Mouse (Mus musculus): ENCODE measurements around the gene Ccdc152. TPM values are rescaled to one million over a fixed set of nuclear protein-coding genes. Genes with fewer than 3 reads are reported as not detected.

Ccdc152 gene
- polyA plus RNA-seq (2015; fragmentation: Nextera tagmentation; extraction: Ambion mirVana) = 0.34 TPM in 1 of 2 replicates, not detected in the other

GRCm38 (mm10) chr15:3303426-3303825, at the start of gene Ccdc152:
Gene Ccdc152 (minus strand): TSS chr15:3303526.
- Histone ChIP-seq H3K27me3 (no peaks in the 10 kb centered on the region), H3K27ac (no peak within 1 kb of the TSS), H3K9me3 (no peaks in the 10 kb centered on the region), H3K4me2 (no peak within 1 kb of the TSS), H3K36me3 (no peaks in the 10 kb centered on the region), H3K9ac (no peak within 1 kb of the TSS), H3K4me1 (no peaks in the 10 kb centered on the region), H3K4me3 (no peak within 1 kb of the TSS)
- WGBS = 86% methylated on average over 12 of the region's 12 CpGs
- ATAC-seq (ENCODE audit: insufficient number of reproducible peaks, insufficient read depth, low FRiP score, low TSS enrichment, low read depth) = no peak

DNA sequence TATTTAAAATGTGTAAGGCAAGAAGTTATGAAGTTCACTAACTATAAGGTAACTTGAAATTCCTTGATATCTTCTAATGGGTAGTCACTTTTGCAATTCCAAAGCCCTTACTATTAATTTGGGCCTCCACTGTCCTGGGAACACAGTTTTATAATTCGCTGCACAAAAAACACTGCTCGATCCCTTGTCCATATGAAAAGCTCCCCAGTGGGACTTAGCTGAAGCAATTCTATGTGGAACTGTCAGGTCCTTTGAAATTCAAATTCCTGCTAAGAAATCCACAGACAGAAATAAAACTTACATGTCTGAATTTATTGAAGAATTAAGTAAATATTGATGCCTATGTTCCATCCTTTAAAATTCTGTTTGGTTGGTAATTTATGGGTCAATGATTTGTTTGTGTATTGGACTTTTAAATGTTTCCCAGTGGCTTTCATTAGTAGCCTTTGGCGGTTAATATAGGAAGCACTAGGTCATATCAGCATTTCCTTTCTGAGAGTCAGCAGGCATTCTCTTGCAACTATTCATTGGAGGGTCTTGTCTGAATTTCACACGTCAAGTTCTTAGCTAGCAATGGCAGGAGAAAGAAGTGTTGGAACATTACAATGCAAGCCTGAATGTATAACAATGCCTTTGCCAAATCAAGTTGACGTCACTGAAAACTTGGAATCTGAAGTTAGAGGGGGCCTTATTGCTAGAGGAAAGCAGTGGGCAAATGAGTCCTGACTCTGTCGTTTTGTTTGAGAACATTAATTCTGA, 46.2 kb upstream of the Ccdc152 start:
- Histone ChIP-seq H3K36me3 (no peaks in the 10 kb centered on the region), H3K9ac (no peak overlapping the region), H3K4me3 (no peak overlapping the region), H3K9me3 (no peaks in the 10 kb centered on the region), H3K4me2 (no peak overlapping the region), H3K27me3 (no peaks in the 10 kb centered on the region), H3K27ac (no peak overlapping the region), H3K4me1 (no peaks in the 10 kb centered on the region)
- WGBS = 75% methylated on average over 6 of the region's 6 CpGs
- no peak for ATAC-seq (ENCODE audit: insufficient number of reproducible peaks, insufficient read depth, low FRiP score, low TSS enrichment, low read depth)

DNA sequence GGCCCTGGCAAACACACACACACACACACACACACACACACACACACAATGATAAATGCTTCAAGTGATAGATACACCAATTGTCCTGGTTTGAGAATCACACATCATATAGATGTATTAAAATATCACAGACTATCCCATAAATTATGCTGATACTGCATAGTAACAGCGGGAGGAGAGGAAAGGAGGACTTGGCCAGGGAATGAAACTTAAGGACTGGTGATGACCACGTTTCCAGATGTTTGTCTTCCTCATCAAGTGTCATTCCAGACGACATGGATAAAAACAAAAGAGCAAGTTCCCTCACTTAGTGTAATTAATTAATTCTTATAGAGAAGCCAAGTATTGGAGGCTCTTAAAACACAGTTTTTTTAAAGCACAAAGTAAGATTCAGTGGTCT, 43.4 kb upstream of the Ccdc152 start:
- Histone ChIP-seq H3K9me3 (no peaks in the 10 kb centered on the region), H3K27me3 (no peaks in the 10 kb centered on the region), H3K4me3 (no peak overlapping the region), H3K36me3 (0 out of 2 replicates have a peak, but pooled peaks cover 3% of the 10 kb centered on the region), H3K9ac (no peak overlapping the region), H3K27ac (no peak overlapping the region), H3K4me2 (no peak overlapping the region), H3K4me1 (no peaks in the 10 kb centered on the region)
- no peak for ATAC-seq (ENCODE audit: insufficient number of reproducible peaks, insufficient read depth, low FRiP score, low TSS enrichment, low read depth)
- WGBS = 70% methylated on average over 3 of the region's 3 CpGs

DNA sequence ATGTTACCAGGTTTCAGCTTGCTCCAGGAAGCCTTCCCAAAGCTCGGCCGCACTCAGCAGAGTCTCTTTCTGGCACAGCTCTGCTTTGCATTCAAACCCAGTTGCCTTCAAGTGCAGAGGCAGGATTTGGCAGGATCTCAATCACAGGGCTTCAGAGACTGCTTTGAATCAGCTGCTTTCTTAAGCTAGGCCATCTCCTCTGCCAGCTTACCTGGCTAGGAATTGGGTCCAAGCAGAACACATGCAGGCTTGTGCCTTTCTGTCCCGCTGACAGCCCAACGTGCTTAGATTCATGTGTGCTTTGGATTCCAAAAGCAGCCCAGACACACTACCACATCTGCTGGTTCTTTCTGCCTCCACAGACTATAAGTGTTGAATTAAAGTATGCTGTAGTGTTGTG, 41.2 kb upstream of the Ccdc152 start:
- H3K4me1 ChIP-seq = no peaks in the 10 kb centered on the region
- no peak overlapping the region for H3K4me2 ChIP-seq
- no peak overlapping the region for H3K9ac ChIP-seq
- H3K4me3 ChIP-seq = no peak overlapping the region
- H3K36me3 ChIP-seq = peaks cover 8% of the 10 kb centered on the region; the same call in 1 of the 2 replicates
- ATAC-seq (ENCODE audit: insufficient number of reproducible peaks, insufficient read depth, low FRiP score, low TSS enrichment, low read depth) = no peak
- no peaks in the 10 kb centered on the region for H3K9me3 ChIP-seq
- no peaks in the 10 kb centered on the region for H3K27me3 ChIP-seq
- 0 out of 2 replicates have a peak overlapping the region, but pooled peaks have one; percentile 22 for H3K27ac ChIP-seq
- 79% methylated on average over 4 of the region's 4 CpGs for WGBS

GRCm38 (mm10) chr15:3341806-3342582, 38.7 kb upstream of the Ccdc152 start:
- no peak overlapping the region for H3K4me2 ChIP-seq
- 83% methylated on average over 4 of the region's 4 CpGs for WGBS
- H3K4me1 ChIP-seq = no peaks in the 10 kb centered on the region
- H3K27ac ChIP-seq = no peak overlapping the region
- no peaks in the 10 kb centered on the region for H3K27me3 ChIP-seq
- H3K9ac ChIP-seq = no peak overlapping the region
- H3K36me3 ChIP-seq = peaks cover 23% of the 10 kb centered on the region
- H3K4me3 ChIP-seq = no peak overlapping the region
- no peak for ATAC-seq (ENCODE audit: insufficient number of reproducible peaks, insufficient read depth, low FRiP score, low TSS enrichment, low read depth)
- peaks cover 4% of the 10 kb centered on the region; the same call in 1 of the 2 replicates for H3K9me3 ChIP-seq

DNA sequence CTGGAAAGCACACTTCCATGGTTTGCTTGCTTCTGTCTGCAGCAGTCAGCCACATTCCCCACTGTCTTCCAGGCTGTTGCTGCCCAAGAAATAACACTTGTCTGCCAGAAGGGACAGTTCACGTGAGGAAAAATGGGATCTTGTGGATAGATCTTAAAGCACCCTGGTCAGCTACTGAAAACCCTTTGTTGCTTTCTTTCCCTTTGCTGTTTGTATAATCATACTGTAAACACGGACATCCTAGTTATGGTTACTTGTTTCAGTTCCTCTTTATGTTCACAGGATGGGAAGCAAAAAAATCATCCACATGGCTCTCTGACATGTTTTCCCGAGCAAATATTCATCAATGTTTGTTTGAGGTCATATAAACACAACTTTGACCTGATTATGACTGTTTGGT, 36.5 kb upstream of the Ccdc152 start:
- Histone ChIP-seq H3K4me3 (no peak overlapping the region), H3K4me1 (no peaks in the 10 kb centered on the region), H3K36me3 (peaks cover 24% of the 10 kb centered on the region), H3K4me2 (no peak overlapping the region), H3K27ac (no peak overlapping the region), H3K9me3 (peaks cover 4% of the 10 kb centered on the region; the same call in 1 of the 2 replicates), H3K9ac (no peak overlapping the region), H3K27me3 (no peaks in the 10 kb centered on the region)
- 85% methylated on average over 3 of the region's 3 CpGs for WGBS
- ATAC-seq (ENCODE audit: insufficient number of reproducible peaks, insufficient read depth, low FRiP score, low TSS enrichment, low read depth) = no peak

GRCm38 (mm10) chr15:3332517-3332916, 29.2 kb upstream of the Ccdc152 start:
- ATAC-seq (ENCODE audit: insufficient number of reproducible peaks, insufficient read depth, low FRiP score, low TSS enrichment, low read depth) = no peak
- 0 out of 2 replicates have a peak, but pooled peaks cover 5% of the 10 kb centered on the region for H3K4me1 ChIP-seq
- H3K36me3 ChIP-seq = peaks cover 17% of the 10 kb centered on the region
- 85% methylated on average over 4 of the region's 4 CpGs for WGBS
- H3K4me2 ChIP-seq = no peak overlapping the region
- no peak overlapping the region for H3K9ac ChIP-seq
- no peaks in the 10 kb centered on the region for H3K27me3 ChIP-seq
- peaks cover 4% of the 10 kb centered on the region; the same call in 1 of the 2 replicates for H3K9me3 ChIP-seq
- no peak overlapping the region for H3K27ac ChIP-seq
- H3K4me3 ChIP-seq = no peak overlapping the region

DNA sequence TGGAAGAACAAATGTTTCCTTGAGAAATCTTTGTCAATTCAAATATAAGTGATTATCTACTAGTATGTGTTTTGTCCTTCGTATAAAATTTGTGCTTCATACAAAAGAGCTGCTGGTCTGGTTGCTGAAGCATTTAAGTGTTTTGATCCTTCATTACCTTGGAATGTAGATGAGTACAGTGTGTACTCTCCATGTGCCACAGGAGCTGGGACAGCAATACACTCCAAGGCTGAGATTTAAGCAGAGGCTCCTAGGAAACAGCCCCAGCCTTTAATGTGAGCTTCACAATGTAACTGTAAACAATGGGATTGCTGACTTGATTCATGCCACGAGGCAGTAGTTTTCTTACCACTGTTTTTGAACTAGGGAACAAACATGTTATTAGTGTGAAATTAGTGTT, 28.5 kb upstream of the Ccdc152 start:
- peaks cover 11% of the 10 kb centered on the region for H3K36me3 ChIP-seq
- no peak overlapping the region for H3K4me2 ChIP-seq
- H3K4me1 ChIP-seq = 0 out of 2 replicates have a peak, but pooled peaks cover 5% of the 10 kb centered on the region
- no peak overlapping the region for H3K27ac ChIP-seq
- ATAC-seq (ENCODE audit: insufficient number of reproducible peaks, insufficient read depth, low FRiP score, low TSS enrichment, low read depth) = no peak
- no peaks in the 10 kb centered on the region for H3K27me3 ChIP-seq
- H3K9ac ChIP-seq = no peak overlapping the region
- 72% methylated on average over 2 of the region's 2 CpGs for whole genome bisulfite sequencing
- H3K4me3 ChIP-seq = no peak overlapping the region
- no peaks in the 10 kb centered on the region for H3K9me3 ChIP-seq

- Histone ChIP-seq H3K27me3 (no peaks in the 10 kb centered on the region), H3K4me1 (0 out of 2 replicates have a peak, but pooled peaks cover 5% of the 10 kb centered on the region), H3K9me3 (no peaks in the 10 kb centered on the region), H3K4me3 (no peak overlapping the region), H3K27ac (no peak overlapping the region), H3K9ac (no peak overlapping the region), H3K4me2 (no peak overlapping the region), H3K36me3 (peaks cover 11% of the 10 kb centered on the region)
- ATAC-seq (ENCODE audit: insufficient number of reproducible peaks, insufficient read depth, low FRiP score, low TSS enrichment, low read depth) = no peak
- 69% methylated on average over 1 of the region's 1 CpGs for WGBS
Measured at GRCm38 (mm10) chr15:3330291-3330690, 27.0 kb upstream of the Ccdc152 start.

DNA sequence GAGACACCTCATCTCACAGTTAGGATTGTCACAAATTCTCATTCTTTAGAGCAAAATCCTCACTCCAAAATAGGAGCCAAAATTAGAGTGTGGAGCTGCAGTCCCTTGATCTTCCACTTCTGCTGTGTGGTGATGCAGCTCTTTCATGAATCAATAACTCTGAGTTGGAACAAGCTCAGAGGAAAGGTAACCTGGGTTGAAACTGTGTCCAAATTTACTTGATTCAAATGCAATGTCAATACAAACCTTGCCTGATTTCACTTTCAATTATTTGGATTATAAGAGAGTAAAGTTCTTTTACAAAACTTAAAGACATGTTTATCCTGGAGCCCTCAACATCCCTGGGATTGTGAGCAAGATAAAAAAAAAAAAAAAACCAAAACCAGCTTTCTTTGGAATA, 19.7 kb upstream of the Ccdc152 start:
- no peak for ATAC-seq (ENCODE audit: insufficient number of reproducible peaks, insufficient read depth, low FRiP score, low TSS enrichment, low read depth)
- H3K36me3 ChIP-seq = peaks cover 10% of the 10 kb centered on the region; the same call in 1 of the 2 replicates

DNA sequence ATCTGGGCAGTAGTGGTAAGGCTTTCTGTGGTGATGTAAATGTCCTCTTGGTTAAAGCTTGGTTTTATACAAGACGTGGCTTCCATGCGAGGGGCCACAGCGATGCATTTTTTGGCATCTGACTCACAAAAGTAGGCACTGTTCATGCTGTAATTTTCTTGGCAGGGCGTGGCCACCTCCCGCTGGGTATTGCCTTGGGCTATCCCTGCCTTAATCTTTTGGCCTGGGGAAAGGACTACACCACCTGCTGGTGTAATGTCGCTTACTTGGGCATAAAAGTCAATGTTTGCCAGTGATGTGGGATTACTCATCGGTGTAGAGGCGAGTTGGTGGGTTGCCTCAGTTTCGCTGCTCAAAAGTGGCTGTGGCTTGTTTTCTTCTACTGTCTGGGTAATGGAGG, 16.6 kb upstream of the Ccdc152 start:
- no peaks in the 10 kb centered on the region for H3K4me1 ChIP-seq
- no peaks in the 10 kb centered on the region for H3K9me3 ChIP-seq
- H3K9ac ChIP-seq = no peak overlapping the region
- no peak overlapping the region for H3K27ac ChIP-seq
- H3K4me2 ChIP-seq = no peak overlapping the region
- no peak overlapping the region for H3K4me3 ChIP-seq
- WGBS = 80% methylated on average over 9 of the region's 9 CpGs
- no peak for ATAC-seq (ENCODE audit: insufficient number of reproducible peaks, insufficient read depth, low FRiP score, low TSS enrichment, low read depth)
- H3K27me3 ChIP-seq = no peaks in the 10 kb centered on the region
- peaks cover 10% of the 10 kb centered on the region; the same call in 1 of the 2 replicates for H3K36me3 ChIP-seq

More for the DNA sequence above, 19.7 kb upstream of the Ccdc152 start:
- Histone ChIP-seq H3K4me3 (no peak overlapping the region), H3K27ac (no peak overlapping the region), H3K9ac (no peak overlapping the region), H3K4me1 (no peaks in the 10 kb centered on the region), H3K4me2 (no peak overlapping the region), H3K9me3 (no peaks in the 10 kb centered on the region), H3K27me3 (no peaks in the 10 kb centered on the region)
